In genomic region chr3:109169121-109169520, GRCm38 (mm10) we compare ENCODE assay signal across 26 mouse cellular contexts. TPM values are rescaled to one million over a fixed set of nuclear protein-coding genes. Genes with fewer than 3 reads are reported as not detected.
DNase-seq lines count a peak whose midpoint lies in the region; ATAC-seq and TF ChIP-seq lines count a peak whose summit lies in the region.
"Had no signal": no experiment of that assay in that cellular context is flagged by ENCODE, and none has a peak within 500 bp of the region (broad histone marks: within the 10 kb centered on the region; RNA-seq: fewer than 3 reads in every experiment).

No protein-coding gene starts in this region.

- no peaks in the 10 kb centered on the region for H3K9me3 ChIP-seq in hindbrain, embryonic 13.5 days
- H3K9me3 ChIP-seq: forebrain, embryonic 10.5 days; forebrain, embryonic 13.5 days; heart, embryonic 12.5 days; heart, embryonic 15.5 days; hindbrain, embryonic 15.5 days had no signal

- H3K4me1 ChIP-seq in hindbrain, embryonic 13.5 days (replicated peaks), result no peaks in the 10 kb centered on the region
- H3K4me1 ChIP-seq in lung, adult 2 months (ENCODE audit: control insufficient read depth, insufficient read depth, low read length), result no peaks in the 10 kb centered on the region
- H3K4me1 ChIP-seq: forebrain, embryonic 13.5 days; hindbrain, embryonic 15.5 days had no signal

- TF ChIP-seq POLR2A in lung, adult 2 months (IDR thresholded peaks at IDR 0.05; ENCODE audit: borderline replicate concordance, extremely low read depth, low read depth, low read length), result no peak

- no peak overlapping the region for H3K9ac ChIP-seq in hindbrain, embryonic 13.5 days
- H3K9ac ChIP-seq: forebrain, embryonic 13.5 days; heart, embryonic 12.5 days; heart, embryonic 15.5 days; hindbrain, embryonic 15.5 days had no signal

- ATAC-seq in granulocyte monocyte progenitor cell, adult 5-6 weeks (replicated peaks; ENCODE audit: poor library complexity, severe bottlenecking), result peak; percentile 68
- ATAC-seq in megakaryocyte, adult 5-6 weeks (ENCODE audit: poor library complexity, severe bottlenecking), result peak; percentile 55
- no peak for ATAC-seq in hindbrain, embryonic 13.5 days (ENCODE audit: low FRiP score)
- ATAC-seq: CD4-positive, CD25-positive, alpha-beta regulatory T cell, adult 4 months; forebrain, embryonic 13.5 days; intestine, postnatal 0 days; Patski had no signal

- no peaks in the 10 kb centered on the region for H3K36me3 ChIP-seq in hindbrain, embryonic 13.5 days
- H3K36me3 ChIP-seq: hindbrain, embryonic 15.5 days had no signal

- TF ChIP-seq CTCF in lung, adult 2 months (IDR thresholded peaks at IDR 0.05; ENCODE audit: insufficient read depth, low read length), result no peak

- H3K27me3 ChIP-seq in hindbrain, embryonic 13.5 days, result no peaks in the 10 kb centered on the region
- H3K27me3 ChIP-seq: forebrain, embryonic 13.5 days; heart, embryonic 12.5 days; heart, embryonic 15.5 days; hindbrain, embryonic 15.5 days; Patski had no signal

- H3K27ac ChIP-seq in hindbrain, embryonic 13.5 days, result no peak overlapping the region
- H3K27ac ChIP-seq: forebrain, embryonic 10.5 days; forebrain, embryonic 13.5 days; gastrocnemius, adult 2 months; heart, embryonic 15.5 days; hindbrain, embryonic 15.5 days had no signal

- peak; percentile 44 for DNase-seq in 416B (ENCODE audit: low read depth)
- DNase-seq in MEL-GATA-1-ER (ENCODE audit: extremely low read depth, low read depth), result peak; percentile 77
- DNase-seq in gastrocnemius, postnatal 36 days, result no peak
- DNase-seq in testis, postnatal 14 days (ENCODE audit: low spot score), result no peak
- no peak for DNase-seq in lung, adult 2 months
- DNase-seq: adrenal gland, postnatal 10 days; adrenal gland, postnatal 36 days; cerebellum, adult 11 months; cerebellum, adult 2 months; cerebellum, adult 9-11 months; cerebellum, postnatal 36 days; gastrocnemius, adult 2 months; gastrocnemius, postnatal 14 days; heart, postnatal 10 days; heart, postnatal 36 days had no signal

- intact Hi-C loops in gastrocnemius, postnatal 36 days (cut with DNase I), result no loop called here

- no peak overlapping the region for H3K4me2 ChIP-seq in hindbrain, embryonic 13.5 days
- H3K4me2 ChIP-seq: forebrain, embryonic 13.5 days; heart, embryonic 12.5 days; heart, embryonic 15.5 days; hindbrain, embryonic 15.5 days had no signal

- H3K4me3 ChIP-seq in hindbrain, embryonic 13.5 days, result no peak overlapping the region
- H3K4me3 ChIP-seq in lung, adult 2 months (replicated peaks; ENCODE audit: extremely low read depth, low read depth, low read length), result no peak overlapping the region
- H3K4me3 ChIP-seq: forebrain, embryonic 10.5 days; forebrain, embryonic 13.5 days; gastrocnemius, adult 2 months; heart, embryonic 12.5 days; heart, embryonic 15.5 days; hindbrain, embryonic 15.5 days had no signal

- 92% methylated on average over 2 of the region's 2 CpGs for WGBS in hindbrain, embryonic 13.5 days
- WGBS in lung, adult 2 months, result 74% methylated on average over 2 of the region's 2 CpGs

RNA-seq across cellular contexts. Expression of gene Slc25a24, which starts 46.2 kb away (rescaled TPM):
- total RNA-seq in granulocyte monocyte progenitor cell, adult 5-6 weeks (2014; fragmentation: Nextera tagmentation), result 16.0 and 16.2 TPM in 2 replicates
- 15.3 and 17.1 TPM in 2 replicates for total RNA-seq in granulocyte monocyte progenitor cell, adult 5-6 weeks (2017)
- 79.2 and 86.8 TPM in 2 replicates for total RNA-seq in megakaryocyte, adult 5-6 weeks (2015)
- 87.0 and 90.7 TPM in 2 replicates for total RNA-seq in megakaryocyte, adult 5-6 weeks (2017)
- 7.5 and 9.0 TPM in 2 replicates for polyA plus RNA-seq in hindbrain, embryonic 13.5 days (2015; fragmentation: Nextera tagmentation; extraction: Ambion mirVana)
- total RNA-seq in gastrocnemius, postnatal 36 days (2021), result 1 to 10 TPM; 2.5 to 3.0 TPM
- polyA plus RNA-seq in lung, adult 2 months (2012; rRNA removed), result 8.8 and 8.9 TPM in 2 replicates

Comparison
In these comparisons a context has a peak if more than half of its experiments do, and no peak if none do; other contexts are left out.
1. DNase-seq: peak in 416B (single experiment) and MEL-GATA-1-ER (single experiment); none in gastrocnemius, postnatal 36 days (0 of 2), testis, postnatal 14 days (single experiment) and lung, adult 2 months (single experiment).
2. RNA of gene Slc25a24, which starts 46.2 kb away (total RNA-seq): 79.2 to 90.7 TPM in megakaryocyte, adult 5-6 weeks; 15.3 to 17.1 TPM in granulocyte monocyte progenitor cell, adult 5-6 weeks and 2.5 to 3.0 TPM in gastrocnemius, postnatal 36 days; every median in the first group is over 4 times any median in the second.